Mouse (Mus musculus): ENCODE measurements at regions not wholly inside any gene's neighbourhood (a gene's known extent, or its start where the extent isn't known, plus 50 kb on each side); places are given as distances from the start of the nearest gene placed in this dataset.

- no peak for DNase-seq (ENCODE audit: low spot score)
Observed at GRCm38 (mm10) chr6:51754239-51754681, 230.6 kb downstream of the Snx10 start.

DNA sequence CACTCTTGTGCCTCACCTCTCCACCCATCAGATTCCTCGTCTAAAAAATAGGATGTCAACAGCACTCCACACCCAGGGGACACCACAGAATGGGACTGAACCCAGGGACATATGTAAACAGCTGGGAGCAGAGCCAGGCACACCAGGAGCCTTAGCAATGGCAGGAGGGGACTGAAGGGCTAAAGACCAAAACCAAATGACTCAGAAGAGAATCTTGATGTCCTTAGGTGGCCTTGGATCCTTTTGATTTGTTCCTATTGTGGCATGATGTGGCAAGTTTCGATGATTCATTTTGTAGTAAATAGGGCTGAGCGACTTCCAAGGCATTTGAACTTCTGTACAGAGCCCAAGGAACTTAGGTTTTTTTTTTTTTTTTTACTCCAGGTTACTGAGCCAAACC is 233.4 kb downstream of the Snx10 start:
- DNase-seq (ENCODE audit: low spot score), result no peak

DNA sequence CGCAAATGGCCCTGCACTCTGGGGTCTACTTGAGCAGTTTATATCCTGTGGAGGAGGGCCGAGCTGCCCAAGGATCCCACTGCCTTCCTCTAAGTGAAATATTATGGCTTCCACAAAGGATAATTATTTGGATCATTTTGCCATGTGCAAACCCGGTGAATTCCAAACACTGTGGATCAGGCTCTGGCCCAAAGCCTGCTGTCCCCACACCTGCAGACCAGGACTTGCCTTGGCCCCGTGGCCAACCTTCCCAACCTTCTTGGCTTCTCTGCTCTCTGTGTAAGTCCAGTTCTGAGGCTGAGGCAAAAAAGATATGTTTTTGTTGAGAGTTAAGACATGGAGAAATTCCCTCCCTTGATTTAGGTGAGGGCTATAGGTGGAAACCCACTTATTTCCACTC is 234.0 kb downstream of the Snx10 start:
- no peak for DNase-seq (ENCODE audit: low spot score)

DNA sequence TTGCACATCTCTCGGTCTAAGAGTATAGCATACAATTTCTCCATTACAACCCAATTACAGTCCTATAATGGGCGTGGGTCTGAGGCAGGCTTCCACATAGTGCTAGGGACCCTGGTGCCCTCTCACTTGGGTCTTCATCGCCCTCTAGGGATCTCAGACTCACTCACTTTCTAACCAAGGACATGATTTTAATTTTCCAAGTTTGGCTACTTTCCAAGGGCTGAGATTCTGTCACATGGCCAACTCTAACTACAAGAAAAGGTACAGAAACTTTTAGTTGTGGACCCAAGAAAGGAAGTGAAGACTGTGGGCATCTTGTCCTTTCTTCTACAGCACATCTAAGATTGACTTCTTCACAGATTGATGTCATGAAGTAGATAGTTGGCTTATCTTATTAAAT is 235.1 kb downstream of the Snx10 start:
- no peak for DNase-seq (ENCODE audit: low spot score)

GRCm38 (mm10) chr6:51760372-51760771 is 236.7 kb downstream of the Snx10 start:
- no peak for DNase-seq (ENCODE audit: low spot score)

DNA sequence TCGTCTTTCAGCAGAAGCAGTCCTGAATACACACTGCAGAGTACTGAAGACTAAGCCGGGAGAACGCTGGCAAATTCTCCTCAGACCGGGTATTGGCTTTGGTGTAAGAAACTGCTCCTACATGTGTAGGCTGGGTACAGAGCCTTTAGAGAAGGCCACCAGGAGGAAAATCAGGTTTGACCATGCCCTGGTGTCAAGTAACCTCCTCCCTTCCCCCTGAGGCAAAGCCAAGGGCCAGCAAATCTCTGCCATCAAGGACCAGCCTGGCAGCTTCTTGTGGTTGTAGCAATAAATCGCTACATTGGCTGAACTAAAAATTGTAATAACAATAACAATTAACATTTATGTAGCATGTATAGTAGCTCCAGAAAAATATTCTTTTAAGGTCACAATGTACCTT is 237.8 kb downstream of the Snx10 start:
- DNase-seq (ENCODE audit: low spot score), result no peak

DNA sequence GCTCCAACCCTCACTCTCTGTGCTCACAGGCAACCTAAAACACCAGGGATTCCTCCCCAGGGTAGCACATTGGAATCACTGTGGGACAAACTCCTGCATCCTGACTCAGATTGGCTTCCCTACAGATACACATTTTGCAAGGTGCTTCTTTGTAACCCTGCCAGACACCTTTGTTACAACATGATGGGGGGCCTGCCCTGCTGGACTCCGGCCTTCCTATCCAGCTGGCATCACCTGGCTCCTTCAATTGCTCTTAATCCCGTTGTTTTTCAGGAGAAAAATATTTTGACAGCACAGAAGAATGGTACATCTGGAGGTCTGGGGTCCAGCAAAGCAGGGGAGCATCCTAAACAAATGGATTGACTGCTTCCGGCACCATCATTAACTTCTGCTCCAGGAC is 242.8 kb downstream of the Snx10 start:
- DNase-seq (ENCODE audit: low spot score), result no peak

- DNase-seq (ENCODE audit: low spot score), result peak; percentile 14
Observed at GRCm38 (mm10) chr6:51767582-51768341, 244.1 kb downstream of the Snx10 start.

GRCm38 (mm10) chr6:51771001-51771400 is 241.3 kb downstream of the Skap2 start:
- no peak for DNase-seq (ENCODE audit: low spot score)

DNA sequence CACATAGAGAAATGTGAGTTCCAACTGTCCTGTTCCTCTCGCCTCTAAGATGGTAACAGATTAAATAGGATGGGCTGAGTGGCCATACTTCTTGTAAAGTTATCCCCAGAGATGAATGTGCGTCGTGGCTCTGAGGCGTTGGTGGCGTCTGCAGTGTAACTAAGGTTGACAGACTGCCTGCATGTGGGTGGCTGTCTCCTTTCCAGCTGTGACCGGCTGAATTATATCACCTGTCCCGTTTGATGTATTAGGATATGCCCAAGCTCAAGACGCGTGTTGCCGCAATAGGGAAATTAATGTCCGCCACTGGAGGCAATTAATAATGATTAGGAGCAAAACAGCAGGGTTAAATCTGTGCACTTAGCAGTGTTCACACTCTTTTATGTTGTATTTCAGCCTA is 240.9 kb downstream of the Skap2 start:
- DNase-seq (ENCODE audit: low spot score), result no peak

DNA sequence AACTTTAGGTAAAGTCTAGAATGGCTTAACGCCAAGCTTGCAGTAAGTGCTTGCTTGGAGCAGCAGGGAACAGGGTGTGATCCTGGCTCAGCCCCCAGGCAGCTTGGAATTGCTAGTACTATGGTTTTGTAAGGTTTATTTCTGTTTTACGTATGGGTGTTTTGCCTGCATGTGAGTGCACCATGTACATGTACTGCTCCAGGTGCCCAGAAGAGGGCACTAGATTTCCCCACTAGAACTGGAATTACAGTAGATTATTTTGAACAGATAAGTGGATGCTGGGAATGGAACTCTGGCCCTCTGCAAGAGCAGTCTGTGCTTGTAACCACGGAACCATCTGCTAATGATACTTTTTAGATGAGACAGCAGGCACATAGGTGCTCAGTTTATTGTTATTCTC is 237.6 kb downstream of the Skap2 start:
- no peak for DNase-seq (ENCODE audit: low spot score)

- no peak for DNase-seq (ENCODE audit: low spot score)
Observed at GRCm38 (mm10) chr6:51785615-51786014, 226.7 kb downstream of the Skap2 start.

DNA sequence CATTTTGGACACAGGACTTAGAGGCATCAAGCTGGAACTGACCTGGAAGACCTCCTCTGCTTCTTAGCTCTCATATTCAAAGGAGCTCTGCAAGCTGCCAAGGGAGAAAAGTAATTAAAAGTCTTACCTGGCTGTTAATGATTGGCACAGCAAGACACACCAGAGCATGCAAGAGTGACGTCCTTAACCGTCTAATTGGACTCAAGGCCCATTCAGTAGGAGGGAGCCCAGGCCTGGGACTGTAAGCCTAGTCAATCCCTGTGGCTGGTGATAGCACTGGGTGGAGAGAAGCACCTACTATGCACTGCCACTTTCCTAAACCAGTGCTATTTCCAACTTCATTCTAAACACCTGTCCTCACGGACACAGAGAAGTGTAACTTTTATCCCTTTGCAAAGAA is 225.5 kb downstream of the Skap2 start:
- no peak for DNase-seq (ENCODE audit: low spot score)

GRCm38 (mm10) chr6:51788156-51788555 is 224.2 kb downstream of the Skap2 start:
- DNase-seq (ENCODE audit: low spot score), result no peak

GRCm38 (mm10) chr6:51790293-51790692 is 222.1 kb downstream of the Skap2 start:
- DNase-seq (ENCODE audit: low spot score), result no peak

GRCm38 (mm10) chr6:51790693-51791092 is 221.7 kb downstream of the Skap2 start:
- no peak for DNase-seq (ENCODE audit: low spot score)

DNA sequence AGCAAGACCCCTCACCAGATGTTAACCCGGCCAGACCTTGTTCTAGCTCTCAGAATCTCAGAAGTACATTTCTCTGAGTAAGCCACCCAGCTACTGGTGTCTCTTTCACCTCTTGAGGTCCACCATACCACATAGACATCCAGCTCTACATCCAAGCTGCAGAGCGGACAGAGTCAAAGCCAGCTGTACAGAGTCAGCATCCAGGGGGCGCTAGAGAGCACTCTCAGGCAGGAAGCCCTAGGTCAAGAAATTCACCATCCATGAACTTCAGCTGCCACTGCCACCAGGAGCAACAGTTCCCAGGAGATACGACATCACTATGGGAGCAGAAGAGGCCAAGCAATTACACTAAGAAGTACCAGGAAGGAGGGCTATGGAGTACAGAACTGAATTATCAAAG is 217.0 kb downstream of the Skap2 start:
- DNase-seq (ENCODE audit: low spot score), result peak; percentile 20

DNA sequence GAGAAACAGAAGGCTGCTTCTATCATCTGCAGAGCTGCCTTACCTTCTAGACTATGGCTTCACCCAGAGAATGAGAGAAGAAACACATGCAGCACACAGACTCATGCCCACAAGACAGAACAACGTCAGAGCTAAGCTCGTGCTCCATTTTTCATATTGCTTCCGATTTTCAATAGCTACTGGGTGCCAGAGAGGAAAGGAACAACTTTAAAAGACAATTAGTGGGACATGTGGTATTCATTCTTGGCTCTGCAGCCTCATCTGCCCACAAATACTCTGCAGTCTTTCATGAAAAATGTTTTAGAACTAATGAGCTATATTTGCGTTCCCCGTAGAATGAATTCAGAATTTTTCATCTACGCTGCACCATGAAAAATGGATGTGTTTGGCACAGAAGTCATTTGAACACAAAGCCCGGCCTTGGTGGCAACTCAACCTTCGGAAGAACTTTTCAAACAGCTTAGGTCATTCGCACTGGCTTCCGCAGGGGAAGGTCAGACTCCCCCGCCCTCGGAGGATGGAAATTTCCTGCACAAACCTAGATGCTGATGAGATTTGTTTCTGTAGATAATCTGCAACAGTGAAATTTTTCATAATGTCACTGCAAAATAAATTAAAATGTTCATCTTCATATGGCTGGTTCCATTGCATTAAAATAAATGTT is 213.6 kb downstream of the Skap2 start:
- DNase-seq (ENCODE audit: low spot score), result no peak

GRCm38 (mm10) chr6:51805656-51806055 is 206.7 kb downstream of the Skap2 start:
- DNase-seq (ENCODE audit: low spot score), result no peak

Measured in ovary, postnatal 36 days (tissue).